In genomic region chr2:65550564-65550963, GRCm38 (mm10) we compare ENCODE assay signal across 27 mouse cellular contexts. TPM values are rescaled to one million over a fixed set of nuclear protein-coding genes. Genes with fewer than 3 reads are reported as not detected.
DNase-seq lines count a peak whose midpoint lies in the region; ATAC-seq and TF ChIP-seq lines count a peak whose summit lies in the region.
"Had no signal": no experiment of that assay in that cellular context is flagged by ENCODE, and none has a peak within 500 bp of the region (broad histone marks: within the 10 kb centered on the region; RNA-seq: fewer than 3 reads in every experiment).

No protein-coding gene starts in this region.

- H3K4me1 ChIP-seq in CH12.LX (ENCODE audit: control insufficient read depth in 1 of 2, insufficient read depth in 2 of 2): peaks cover 0 to 32% of the 10 kb centered on the region in 2 experiments; a peak in 2 of 4 replicates
- peaks cover 18% of the 10 kb centered on the region for H3K4me1 ChIP-seq in forebrain, embryonic 12.5 days
- H3K4me1 ChIP-seq: heart, embryonic 13.5 days had no signal

- TF ChIP-seq RAD21 in CH12.LX (IDR thresholded peaks at IDR 0.05; ENCODE audit: low read depth, low read length): no peak

- no peak overlapping the region for H3K27ac ChIP-seq in CH12.LX (ENCODE audit: insufficient read depth, low read depth)
- no peak overlapping the region for H3K27ac ChIP-seq in forebrain, embryonic 12.5 days
- H3K27ac ChIP-seq: forebrain, embryonic 10.5 days; gastrocnemius, adult 2 months; heart, embryonic 10.5 days; heart, embryonic 13.5 days; hindbrain, embryonic 12.5 days; hindbrain, embryonic 15.5 days had no signal

- H3K4me2 ChIP-seq in CH12.LX (ENCODE audit: insufficient read depth, low read depth, poor library complexity, severe bottlenecking): no peak overlapping the region
- H3K4me2 ChIP-seq in forebrain, embryonic 12.5 days: no peak overlapping the region
- H3K4me2 ChIP-seq: heart, embryonic 13.5 days; hindbrain, embryonic 12.5 days; hindbrain, embryonic 15.5 days had no signal

- dilution Hi-C loops in CH12.LX (cut with MboI; ENCODE audit: extremely low pct_ligation_motif_present, extremely low pct_unique_long_range_greater_than_20kb, low sequenced_read_pairs): no loop called here

- H3K4me3 ChIP-seq in CH12.LX (replicated peaks in 1 of 3; ENCODE audit: low read depth in 2 of 3, low read length in 2 of 3, poor library complexity in 1 of 3): no peak overlapping the region
- no peak overlapping the region for H3K4me3 ChIP-seq in forebrain, embryonic 12.5 days (replicated peaks)
- H3K4me3 ChIP-seq: forebrain, embryonic 10.5 days; gastrocnemius, adult 2 months; heart, embryonic 10.5 days; heart, embryonic 13.5 days; hindbrain, embryonic 12.5 days; hindbrain, embryonic 15.5 days had no signal

- no peak for TF ChIP-seq POLR2A in CH12.LX (IDR thresholded peaks at IDR 0.05; ENCODE audit: low read depth, low read length)

- no peak for TF ChIP-seq CTCF in CH12.LX (conservative IDR thresholded peaks at IDR 0.05 in 1 of 2, IDR thresholded peaks at IDR 0.05 in 1 of 2; ENCODE audit: low read depth in 2 of 2, low read length in 2 of 2)

- ATAC-seq in common myeloid progenitor, adult 5-6 weeks (replicated peaks; ENCODE audit: low read depth, poor library complexity, severe bottlenecking): peak; percentile 51
- 0 out of 2 replicates have a peak, but pooled peaks have one; percentile 20 for ATAC-seq in megakaryocyte, adult 5-6 weeks (ENCODE audit: poor library complexity, severe bottlenecking)
- no peak for ATAC-seq in forebrain, embryonic 12.5 days (ENCODE audit: low FRiP score)
- ATAC-seq: activated CD4-positive, CD25-positive, alpha-beta regulatory T cell, adult 4 months; CD4-positive, CD25-positive, alpha-beta regulatory T cell, adult 4 months; forebrain, embryonic 14.5 days; forebrain, postnatal 0 days had no signal

- TF ChIP-seq EP300 in CH12.LX (IDR thresholded peaks at IDR 0.05; ENCODE audit: low read length): peak; percentile 63

- no peaks in the 10 kb centered on the region for H3K9me3 ChIP-seq in CH12.LX (replicated peaks; ENCODE audit: low read length)
- no peaks in the 10 kb centered on the region for H3K9me3 ChIP-seq in forebrain, embryonic 12.5 days
- H3K9me3 ChIP-seq: forebrain, embryonic 10.5 days; heart, embryonic 10.5 days; heart, embryonic 13.5 days; hindbrain, embryonic 12.5 days; hindbrain, embryonic 15.5 days had no signal

- peak; percentile 57 for DNase-seq in CH12.LX (ENCODE audit: extremely low read depth)
- peak; percentile 76 for DNase-seq in splenic B cell, adult 2 months (ENCODE audit: low read depth, low spot score)
- no peak for DNase-seq in layer of hippocampus, postnatal 10 days (ENCODE audit: low spot score in 2 of 2)
- DNase-seq: adrenal gland, adult 8-10 months; adrenal gland, postnatal 25 days; cerebellum, adult 11-12 months; cerebellum, adult 8-10 months; cerebellum, postnatal 10 days; cerebellum, postnatal 36 days; forebrain, postnatal 0 days; gastrocnemius, adult 2 months; gastrocnemius, postnatal 14 days; heart, adult 18-20 months; heart, postnatal 14 days; heart, postnatal 4 days had no signal

- 92% methylated on average over 3 of the region's 3 CpGs for WGBS in forebrain, embryonic 12.5 days

- in situ Hi-C loops in CH12.LX (cut with MboI; ENCODE audit: low pct_ligation_motif_present, low pct_unique_long_range_greater_than_20kb, low sequenced_read_pairs): loop anchor here (25.0 kb wide), 1 partner anchor 413 kb away; no protein-coding TSS in a partner anchor

- no peaks in the 10 kb centered on the region for H3K36me3 ChIP-seq in CH12.LX (replicated peaks in 1 of 2; ENCODE audit: control insufficient read depth in 1 of 2, insufficient read depth in 1 of 2, low read length in 1 of 2)
- no peaks in the 10 kb centered on the region for H3K36me3 ChIP-seq in splenic B cell, adult 2 months (ENCODE audit: control insufficient read depth, insufficient read depth, low read length, poor library complexity, severe bottlenecking)
- H3K36me3 ChIP-seq in forebrain, embryonic 12.5 days (replicated peaks): no peaks in the 10 kb centered on the region
- H3K36me3 ChIP-seq: forebrain, embryonic 10.5 days; heart, embryonic 10.5 days; heart, embryonic 13.5 days; hindbrain, embryonic 12.5 days; hindbrain, embryonic 15.5 days had no signal

- H3K9ac ChIP-seq in CH12.LX (ENCODE audit: insufficient read depth, low read depth): no peak overlapping the region
- no peak overlapping the region for H3K9ac ChIP-seq in forebrain, embryonic 12.5 days
- H3K9ac ChIP-seq: forebrain, postnatal 0 days; heart, embryonic 13.5 days; hindbrain, embryonic 12.5 days; hindbrain, embryonic 15.5 days had no signal

- H3K79me2 ChIP-seq in CH12.LX (replicated peaks; ENCODE audit: control insufficient read depth, extremely low read depth, insufficient read depth, poor library complexity, severe bottlenecking): no peaks in the 10 kb centered on the region

- H3K27me3 ChIP-seq in CH12.LX (replicated peaks): no peaks in the 10 kb centered on the region
- H3K27me3 ChIP-seq in splenic B cell, adult 2 months (ENCODE audit: control insufficient read depth, insufficient read depth, low read length, poor library complexity, severe bottlenecking): no peaks in the 10 kb centered on the region
- no peaks in the 10 kb centered on the region for H3K27me3 ChIP-seq in forebrain, embryonic 12.5 days
- H3K27me3 ChIP-seq: heart, embryonic 13.5 days; hindbrain, embryonic 12.5 days; hindbrain, embryonic 15.5 days had no signal

TF ChIP-seq in CH12.LX, 34 proteins besides CTCF, POLR2A, EP300 and RAD21:
- peak; percentile 48; the same call in 1 of the 2 replicates for TF ChIP-seq IRF4 (IDR thresholded peaks at IDR 0.05; ENCODE audit: low read depth, low read length)
- no peak for TF ChIP-seq USF2 (conservative IDR thresholded peaks at IDR 0.05; ENCODE audit: low read depth, low read length)

RNA-seq across cellular contexts. Expression of gene Scn3a, which starts 16.9 kb away (rescaled TPM):
- 0.04 and 0.13 TPM in 2 replicates for total RNA-seq in CH12.LX (2012; rRNA removed)
- 0.23 and 0.24 TPM in 2 replicates for total RNA-seq in CH12.LX (2014; rRNA removed)
- 0.33 and 0.63 TPM in 2 replicates for polyA plus RNA-seq in CH12.LX (2012; ENCODE audit: insufficient read length, low read depth)
- not detected in 2 replicates for total RNA-seq in common myeloid progenitor, adult 5-6 weeks (2017)
- total RNA-seq in megakaryocyte, adult 5-6 weeks (2015): not detected in 2 replicates
- not detected in 2 replicates for total RNA-seq in megakaryocyte, adult 5-6 weeks (2017)
- total RNA-seq in layer of hippocampus, postnatal 10 days (2021): 10 to 100 TPM; 54.0 to 54.3 TPM
- 38.0 and 40.8 TPM in 2 replicates for polyA plus RNA-seq in forebrain, embryonic 12.5 days (2016; fragmentation: Nextera tagmentation; extraction: Ambion mirVana)
- polyA plus RNA-seq: C2C12 had no signal

Comparison
In these comparisons a context has a peak if more than half of its experiments do, and no peak if none do; other contexts are left out.
1. DNase-seq: peak in CH12.LX (single experiment) and splenic B cell, adult 2 months (single experiment); none in layer of hippocampus, postnatal 10 days (0 of 2).
2. RNA of gene Scn3a, which starts 16.9 kb away (total RNA-seq): 54.0 to 54.3 TPM in layer of hippocampus, postnatal 10 days; 0.04 to 0.24 TPM in CH12.LX, not detected in common myeloid progenitor, adult 5-6 weeks and not detected in megakaryocyte, adult 5-6 weeks; every median in the first group is over 10 times any median in the second.